Mouse (Mus musculus) gastrocnemius, postnatal 25 days (tissue): ENCODE measurements around the gene Ap1m2. TPM values are rescaled to one million over a fixed set of nuclear protein-coding genes. Genes with fewer than 3 reads are reported as not detected.
"Not testable (repeated sequence)": the region's sequence is repeated elsewhere in the genome, so short reads cannot be mapped to it uniquely, and the experiment has no call there.

Experiments
- DNase-seq: peaks from one replicate; pipeline ENCODE4 v3.0.0; 2022
- total RNA-seq, 2 experiments: library from RNA; stranded (reverse); gene quantifications; 1 replicate in 1 of 2; 2 replicates in 1 of 2; pipeline ENCODE4 v1.2.3; 2021

The Ap1m2 gene
- total RNA-seq, 2 experiments from 2014 or later: not detected

DNA sequence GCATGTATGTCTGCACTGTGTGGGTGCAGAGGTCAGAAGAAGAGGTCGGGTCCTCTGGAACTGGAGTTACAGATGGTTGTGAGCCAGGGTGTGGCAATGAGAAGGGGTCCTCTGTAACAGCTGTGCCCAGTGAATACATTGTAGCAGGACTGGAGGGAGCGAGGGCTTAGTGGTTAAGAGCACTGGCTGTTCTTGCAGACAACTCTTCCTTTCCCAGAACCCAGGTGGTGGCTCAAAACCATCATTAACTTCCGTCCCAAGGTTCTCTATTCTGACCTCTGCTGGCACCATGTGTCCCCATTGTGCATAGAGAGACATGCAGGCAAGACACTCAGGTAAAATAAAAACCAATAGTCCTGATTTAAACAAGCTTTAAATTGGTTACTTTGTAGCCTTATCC, 15.4 kb upstream of the Ap1m2 start:
- DNase-seq: no peak

- no peak for DNase-seq
Observed at GRCm38 (mm10) chr9:21324269-21324668, 12.1 kb upstream of the Ap1m2 start.

DNA sequence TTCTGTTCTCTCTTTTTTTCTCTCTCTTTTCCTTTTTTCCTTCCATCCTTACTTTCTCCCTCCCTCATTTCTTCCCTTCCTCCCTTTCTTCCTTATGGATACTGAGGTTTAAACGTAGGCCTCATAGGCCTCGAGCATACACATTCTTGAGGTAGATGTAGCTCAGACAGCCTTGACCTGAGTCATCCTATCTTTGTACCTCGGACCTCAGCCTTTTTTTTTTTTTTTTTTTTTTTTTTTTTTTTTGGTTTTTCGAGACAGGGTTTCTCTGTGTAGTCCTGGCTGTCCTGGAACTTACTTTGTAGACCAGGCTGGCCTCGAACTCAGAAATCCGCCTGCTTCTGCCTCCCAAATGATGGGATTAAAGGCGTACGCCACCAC, 10.8 kb upstream of the Ap1m2 start:
- not testable (repeated sequence) for DNase-seq

- DNase-seq: no peak
Observed at GRCm38 (mm10) chr9:21322211-21322916, 10.2 kb upstream of the Ap1m2 start.

DNA sequence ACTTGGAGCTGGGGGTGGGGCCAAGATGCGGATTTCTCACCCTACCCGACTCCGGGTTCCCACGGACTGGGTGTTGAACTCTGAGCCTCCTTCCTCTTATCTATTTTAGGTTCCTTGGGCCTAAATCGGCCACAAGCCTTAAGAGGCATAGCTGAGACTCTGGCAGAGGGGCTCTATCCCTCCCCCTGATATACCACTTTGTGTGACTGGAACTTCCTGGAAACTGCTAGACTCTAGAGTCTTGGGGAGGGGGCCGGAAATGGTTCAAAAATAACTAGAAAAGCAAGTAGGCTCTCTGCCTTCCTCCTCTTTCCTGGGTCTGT, 9.3 kb upstream of the Ap1m2 start:
- DNase-seq: peak; percentile 33

DNA sequence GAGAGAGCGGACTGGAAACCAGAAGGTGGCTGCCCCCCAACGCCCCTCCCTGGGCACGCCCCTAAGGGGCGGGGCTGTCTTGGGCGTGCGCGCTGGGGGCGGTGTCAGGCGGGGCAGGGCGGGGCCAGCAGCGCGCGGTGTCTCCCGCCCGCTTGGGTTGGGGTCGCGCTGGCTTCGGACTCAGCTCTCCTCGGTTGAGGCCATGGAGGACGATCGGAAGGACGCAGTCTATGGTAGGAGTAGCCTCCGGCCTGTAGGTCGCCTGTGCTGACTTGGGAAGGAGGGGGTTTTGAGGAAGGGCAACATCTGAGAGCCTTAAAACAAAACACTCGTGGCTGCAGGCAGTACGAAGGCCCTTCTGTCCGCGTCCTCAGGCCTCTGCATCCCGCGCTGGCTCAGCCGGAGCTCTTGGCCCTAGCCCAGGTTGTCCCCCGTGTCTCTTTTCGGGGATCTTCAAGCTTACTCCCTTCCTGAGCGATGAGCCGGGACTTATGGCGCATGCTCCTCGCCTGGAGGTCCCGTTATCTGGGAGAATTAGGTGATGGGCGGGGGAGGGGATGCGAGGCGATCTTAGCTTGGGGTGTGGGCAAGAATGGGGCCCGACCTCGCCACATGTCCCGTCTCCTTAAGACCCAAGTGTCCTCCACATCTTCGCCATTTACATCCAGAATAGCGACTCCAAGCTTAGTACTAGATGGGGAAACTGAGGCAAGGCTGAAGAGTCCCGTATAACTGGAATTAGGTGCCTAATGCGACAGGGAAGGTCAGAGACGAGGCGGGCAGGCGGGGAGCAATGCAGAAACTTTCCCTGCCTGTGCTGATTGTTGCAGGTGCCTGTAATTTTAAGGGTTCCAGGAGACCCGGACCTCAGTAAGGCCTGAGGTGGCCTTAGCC, 8.7 kb upstream of the Ap1m2 start, which contains the start of gene Slc44a2:
TSS of gene Slc44a2 (plus strand) at position 80 of the 894 bp plus-strand sequence.
- DNase-seq: peak; percentile 86

DNA sequence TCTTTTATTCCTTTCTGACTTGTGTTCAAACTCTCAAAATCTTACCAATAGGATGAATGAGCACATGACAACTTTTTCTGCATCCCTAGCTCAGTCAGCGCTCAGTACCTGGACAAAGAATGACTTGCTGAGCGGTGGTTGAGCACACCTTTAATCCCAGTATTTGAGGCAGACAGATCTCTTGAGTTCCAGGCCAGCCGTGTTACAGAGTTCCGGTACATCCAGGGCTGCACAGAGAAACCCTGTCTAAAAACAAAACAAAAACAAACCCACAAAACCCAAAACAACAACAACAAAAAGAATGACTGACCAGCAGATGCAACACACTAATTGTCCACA, 8.1 kb upstream of the Ap1m2 start:
- no peak for DNase-seq

DNA sequence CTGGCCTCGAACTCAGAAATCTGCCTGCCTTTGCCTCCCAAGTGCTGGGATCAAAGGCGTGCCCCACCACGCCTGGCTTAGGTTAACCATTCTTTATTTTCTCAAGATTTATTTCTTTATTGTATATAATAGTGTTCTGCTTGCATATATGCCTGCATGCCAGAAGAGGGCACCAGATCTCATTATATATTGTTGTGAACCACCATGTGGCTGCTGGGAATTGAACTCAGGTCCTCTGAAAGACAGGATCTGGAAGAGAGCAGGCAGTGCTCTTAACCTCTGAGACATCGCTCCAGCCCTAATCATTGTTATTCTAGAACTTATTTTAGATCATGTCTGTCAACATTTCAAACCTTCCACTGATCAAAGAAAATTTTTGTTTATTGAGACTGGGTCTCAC, 7.4 kb upstream of the Ap1m2 start:
- no peak for DNase-seq

GRCm38 (mm10) chr9:21318792-21319191, 6.7 kb upstream of the Ap1m2 start:
- DNase-seq: no peak

DNA sequence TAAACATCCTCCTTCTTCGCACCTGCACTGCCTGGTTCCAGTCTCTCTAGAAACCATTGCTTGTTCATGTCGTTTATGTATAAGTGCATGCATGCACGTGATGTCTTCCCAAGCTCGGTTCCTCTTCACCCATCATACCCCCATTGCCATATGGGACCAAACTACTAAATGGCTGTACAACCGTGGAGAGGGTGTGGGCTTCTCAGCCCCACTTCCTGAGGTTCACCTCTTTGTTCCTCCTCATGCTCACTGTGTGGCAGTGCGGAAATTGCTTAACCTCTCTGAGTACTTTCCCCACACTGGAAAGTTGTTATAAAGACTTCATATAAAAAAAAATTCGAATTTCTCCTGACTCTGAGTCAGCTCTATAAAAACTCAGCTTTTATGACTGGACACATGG, 4.6 kb upstream of the Ap1m2 start:
- no peak for DNase-seq

DNA sequence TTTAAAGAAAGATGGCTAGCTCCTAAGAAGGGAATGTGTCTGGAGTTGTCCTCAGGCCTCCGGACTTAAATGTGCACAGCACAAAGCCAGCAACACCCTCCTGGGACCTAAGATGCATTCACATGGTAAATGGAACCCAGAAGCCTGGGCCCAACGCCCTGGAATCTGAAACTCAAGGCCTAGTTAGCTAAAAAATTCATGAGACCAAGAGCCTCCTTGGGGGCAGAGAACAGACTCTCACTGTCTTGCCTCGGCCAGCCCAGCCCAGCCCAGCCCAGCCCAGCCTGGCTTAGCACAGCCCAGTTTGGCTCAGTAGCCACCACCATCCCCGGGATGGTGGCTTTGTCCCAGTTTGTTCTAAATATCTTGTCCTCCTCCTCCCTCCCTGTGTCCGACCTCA, 3.3 kb upstream of the Ap1m2 start:
- DNase-seq: peak; percentile 65

DNA sequence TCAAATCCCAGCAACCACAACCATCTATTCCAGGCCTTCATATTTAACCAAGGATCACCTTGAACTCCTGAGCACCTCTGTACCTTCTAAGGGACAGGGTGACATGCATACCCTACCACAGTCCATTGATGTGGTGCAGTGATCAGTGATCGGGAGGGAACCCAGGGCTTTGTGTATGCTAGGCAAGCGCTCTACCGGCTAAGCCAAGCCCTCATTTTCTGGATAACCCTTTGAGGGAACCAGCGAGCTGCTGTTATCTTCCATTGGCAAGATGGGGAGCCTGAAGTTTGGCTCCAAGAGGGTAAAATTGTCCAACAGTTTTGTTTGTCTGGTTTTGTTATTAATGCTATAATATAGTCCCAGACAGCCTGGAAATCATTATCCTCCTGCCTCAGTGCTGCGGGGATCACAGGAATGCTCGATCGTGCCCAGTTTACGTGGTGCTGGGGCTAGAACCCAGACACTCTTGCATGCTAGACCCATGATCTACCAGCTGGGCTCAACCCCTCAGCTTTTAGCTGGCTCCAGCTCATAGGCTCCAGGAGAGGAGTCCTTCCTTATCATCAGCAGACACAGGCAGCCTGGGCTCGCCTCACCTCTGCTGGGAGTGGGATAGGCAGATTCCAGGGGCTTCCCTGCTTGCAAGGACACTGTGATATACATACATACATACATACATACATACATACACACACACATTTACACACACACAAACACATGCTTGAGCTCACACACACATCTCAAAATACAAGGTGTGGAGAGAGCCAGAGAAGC, 2.4 kb upstream of the Ap1m2 start:
- DNase-seq: no peak

DNA sequence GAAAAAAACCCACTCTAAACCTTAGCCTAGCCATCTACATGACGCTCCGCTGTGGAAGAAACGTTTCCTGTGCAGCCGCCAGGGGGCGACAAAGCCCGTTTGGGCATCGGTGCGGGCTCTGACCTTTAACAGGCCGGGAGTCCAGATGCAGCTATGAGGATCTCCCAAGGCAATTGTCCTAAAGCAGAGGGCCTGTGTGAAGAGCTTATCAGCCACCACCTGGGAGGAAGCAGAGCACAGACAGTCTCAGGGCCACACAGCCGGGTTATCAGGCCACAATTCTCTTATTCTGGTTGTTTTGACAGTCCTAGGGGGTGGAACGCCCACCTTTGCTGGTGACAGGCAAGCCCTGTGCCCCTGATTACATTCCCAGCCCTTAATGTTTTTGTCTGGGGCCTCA, 1.3 kb upstream of the Ap1m2 start:
- DNase-seq: peak; percentile 81

DNA sequence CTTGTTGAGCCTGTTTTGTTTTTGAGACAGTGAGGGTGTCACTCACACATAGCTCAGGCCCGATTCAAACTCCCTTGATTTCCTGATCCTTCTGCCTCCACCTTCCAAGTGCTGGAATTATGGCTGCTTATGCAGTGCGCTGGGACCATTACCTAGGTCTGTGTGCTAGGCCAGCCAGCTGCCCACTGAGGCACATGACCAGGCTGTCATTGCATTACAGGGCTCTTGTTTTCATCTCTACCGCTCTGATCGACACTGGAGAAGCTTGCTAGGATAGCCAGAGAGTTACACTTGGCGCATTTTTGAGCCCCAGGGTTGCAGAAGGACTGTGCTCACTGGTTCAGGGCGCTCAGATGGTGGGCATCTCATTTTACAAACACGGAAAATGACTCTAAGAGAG, 442 bp downstream of the Ap1m2 start:
- DNase-seq: no peak

GRCm38 (mm10) chr9:21309150-21309741, 2.9 kb downstream of the Ap1m2 start:
- DNase-seq: no peak

DNA sequence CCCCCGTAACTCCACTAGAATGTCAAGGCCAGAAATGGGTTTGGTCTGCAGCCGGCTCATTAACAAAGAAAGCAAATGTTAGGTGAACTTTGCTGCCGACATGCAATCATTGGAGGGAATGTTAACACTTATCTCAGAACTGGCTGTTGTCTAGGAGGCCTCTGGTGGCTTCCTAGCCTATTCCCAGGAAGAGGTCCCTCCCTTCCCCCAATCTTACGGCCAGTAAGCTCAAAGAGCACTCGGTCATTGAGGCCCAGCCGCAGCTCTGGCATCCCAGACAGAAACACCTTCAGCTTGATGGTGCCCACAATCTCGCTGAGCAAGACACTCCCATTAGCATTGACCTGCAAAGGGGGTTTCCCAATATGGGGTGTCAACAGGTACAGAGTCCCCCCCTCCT, 7.1 kb downstream of the Ap1m2 start:
- DNase-seq: no peak

DNA sequence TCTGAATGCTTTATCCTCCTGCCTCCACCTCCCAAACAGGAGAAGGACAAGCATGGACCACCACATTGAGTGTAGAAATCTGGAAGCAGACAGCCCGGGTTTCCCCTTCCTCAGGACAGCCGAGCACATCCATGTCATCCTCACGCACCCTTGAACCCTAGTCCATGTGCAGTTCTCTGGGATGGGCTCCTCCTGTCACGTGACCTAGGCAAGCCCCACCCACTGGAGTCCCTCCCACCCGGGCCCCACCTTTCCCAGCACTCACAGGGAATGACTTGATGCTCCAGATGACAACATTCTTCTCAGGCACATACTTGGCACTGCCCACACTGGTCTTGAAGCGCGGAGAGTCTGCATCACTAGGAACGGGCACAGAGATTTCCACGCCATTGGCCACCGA, 13.1 kb downstream of the Ap1m2 start:
- DNase-seq: no peak

- no peak for DNase-seq
Observed at GRCm38 (mm10) chr9:21292271-21292670, 19.9 kb downstream of the Ap1m2 start.

- not testable (repeated sequence) for DNase-seq
Observed at GRCm38 (mm10) chr9:21291868-21292267, 20.3 kb downstream of the Ap1m2 start.

DNA sequence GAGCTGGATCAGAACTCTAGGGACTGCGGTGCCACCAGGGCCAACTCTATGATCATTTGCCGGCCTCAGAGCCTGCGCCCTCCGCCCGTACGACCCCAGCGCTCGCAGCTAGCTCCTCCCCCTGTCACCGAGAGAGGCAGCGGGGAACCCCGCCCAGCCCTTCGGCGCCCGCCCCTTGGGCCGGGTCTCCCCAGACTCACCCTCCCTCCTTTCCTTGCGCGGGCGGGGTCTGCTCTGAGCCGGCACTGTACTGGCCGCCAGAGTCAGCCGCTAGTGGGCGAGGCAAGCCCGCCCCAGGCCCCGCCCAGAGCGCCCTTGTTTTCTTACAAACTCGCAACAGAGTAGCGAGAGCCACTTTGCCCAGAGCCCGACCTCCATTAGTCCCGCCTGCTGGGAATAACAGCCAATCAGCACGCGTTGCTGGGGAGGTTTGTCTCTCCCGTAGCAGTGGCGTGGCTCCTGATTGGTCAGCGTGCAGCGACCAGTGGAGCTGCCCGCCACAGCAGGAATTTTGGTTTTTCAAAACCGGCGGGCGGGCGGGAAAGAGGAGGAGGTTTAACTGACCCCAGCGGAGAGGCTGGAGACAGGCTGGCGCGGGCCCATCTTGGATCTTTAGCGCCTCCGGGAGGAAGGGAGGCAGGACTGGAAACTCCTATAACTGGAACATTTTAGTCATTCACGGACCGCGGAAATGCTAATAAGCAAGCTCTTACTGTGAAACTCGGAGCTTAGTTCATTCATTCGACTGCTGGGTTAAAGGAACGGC, 20.9 kb downstream of the Ap1m2 start, which contains the start of gene Cdkn2d:
TSS of gene Cdkn2d (minus strand) at position 386 of the 766 bp plus-strand sequence.
- DNase-seq: peak; percentile 100

GRCm38 (mm10) chr9:21290589-21290988, 21.5 kb downstream of the Ap1m2 start:
- DNase-seq: no peak

GRCm38 (mm10) chr9:21289337-21289671, 22.8 kb downstream of the Ap1m2 start:
- DNase-seq: no peak
